Mouse (Mus musculus) heart, postnatal 4 days (tissue): Measurements from ENCODE around the gene Zcchc24. TPM values are rescaled to one million over a fixed set of nuclear protein-coding genes. Genes with fewer than 3 reads are reported as not detected.

Experiments
- DNase-seq: peaks from one replicate; pipeline ENCODE4 v3.0.0; 2021
- total RNA-seq, 2 experiments: library from RNA; stranded (reverse); gene quantifications; 2 replicates each; pipeline ENCODE4 v1.2.3; 2021

The Zcchc24 gene
- total RNA-seq, 2 experiments from 2014 or later = 48.6 to 52.2 TPM

GRCm38 (mm10) chr14:25716528-25716927, 52.3 kb downstream of the Zcchc24 start:
- DNase-seq = no peak

- DNase-seq = no peak
Measured at GRCm38 (mm10) chr14:25713443-25713842, 55.4 kb downstream of the Zcchc24 start.

DNA sequence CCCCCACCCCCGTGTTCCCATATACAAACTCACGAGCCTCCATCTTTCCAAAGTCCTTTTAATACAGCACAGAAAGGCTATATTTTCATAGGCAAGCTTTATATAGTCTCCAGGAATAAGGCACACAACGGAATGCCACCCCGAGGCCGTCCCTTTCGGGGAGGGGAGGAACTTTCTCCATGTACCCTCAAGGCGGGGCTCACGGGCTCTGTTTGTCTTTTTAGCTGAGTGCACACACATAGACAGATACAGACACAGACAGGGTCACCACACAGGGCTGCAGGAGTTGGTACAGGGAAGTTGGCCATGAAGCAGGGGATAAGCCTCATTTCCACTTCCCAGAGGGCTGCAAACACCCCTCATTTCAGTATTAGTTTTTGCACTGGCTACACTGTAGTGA, 57.2 kb downstream of the Zcchc24 start:
- DNase-seq = no peak

- DNase-seq = peak; percentile 35
Measured at GRCm38 (mm10) chr14:25711177-25711576, 57.7 kb downstream of the Zcchc24 start.

- no peak for DNase-seq
Measured at GRCm38 (mm10) chr14:25710681-25711080, 58.2 kb downstream of the Zcchc24 start.

- peak; percentile 72 for DNase-seq
Measured at GRCm38 (mm10) chr14:25710073-25710472, 58.8 kb downstream of the Zcchc24 start.

DNA sequence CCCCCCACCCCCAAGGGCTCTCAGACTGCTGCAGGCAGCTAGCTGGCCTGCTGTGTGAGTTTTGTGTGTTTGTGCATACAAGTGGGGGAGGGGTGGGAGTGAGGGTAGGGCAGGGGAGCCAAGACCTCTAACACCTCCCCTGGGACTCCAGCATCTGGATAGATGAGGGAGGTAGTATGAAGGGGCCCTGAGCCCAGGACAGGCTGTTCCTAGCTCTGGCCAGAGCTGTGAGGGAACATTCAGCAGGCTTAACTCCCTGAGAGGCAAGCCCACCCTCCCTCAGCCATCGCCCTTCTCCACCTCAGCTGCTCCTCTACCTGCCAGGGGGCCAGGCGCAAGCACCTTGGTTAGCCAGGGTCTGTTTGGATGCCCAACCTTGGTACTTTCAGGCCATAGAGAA, 59.9 kb downstream of the Zcchc24 start:
- peak; percentile 56 for DNase-seq

DNA sequence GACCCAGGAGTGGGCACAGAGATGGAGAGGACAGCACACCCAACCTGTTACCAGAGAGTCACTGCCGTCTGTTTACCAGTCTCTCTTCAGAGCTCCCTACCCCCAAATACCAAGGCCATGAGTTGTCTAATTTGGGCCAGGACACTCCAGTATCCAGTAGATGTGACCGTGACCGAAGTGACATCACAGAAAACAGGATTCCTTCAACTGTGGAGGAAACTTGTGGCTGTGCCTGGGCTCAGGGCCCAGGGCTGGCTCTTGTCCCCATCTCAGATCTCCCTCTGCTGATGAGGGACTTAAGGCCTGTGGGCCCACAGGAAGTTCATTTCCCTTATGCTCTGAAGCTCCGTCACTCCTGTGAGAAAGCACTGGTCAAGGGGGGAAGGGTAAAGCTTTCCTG, 60.4 kb downstream of the Zcchc24 start:
- peak; percentile 79 for DNase-seq

DNA sequence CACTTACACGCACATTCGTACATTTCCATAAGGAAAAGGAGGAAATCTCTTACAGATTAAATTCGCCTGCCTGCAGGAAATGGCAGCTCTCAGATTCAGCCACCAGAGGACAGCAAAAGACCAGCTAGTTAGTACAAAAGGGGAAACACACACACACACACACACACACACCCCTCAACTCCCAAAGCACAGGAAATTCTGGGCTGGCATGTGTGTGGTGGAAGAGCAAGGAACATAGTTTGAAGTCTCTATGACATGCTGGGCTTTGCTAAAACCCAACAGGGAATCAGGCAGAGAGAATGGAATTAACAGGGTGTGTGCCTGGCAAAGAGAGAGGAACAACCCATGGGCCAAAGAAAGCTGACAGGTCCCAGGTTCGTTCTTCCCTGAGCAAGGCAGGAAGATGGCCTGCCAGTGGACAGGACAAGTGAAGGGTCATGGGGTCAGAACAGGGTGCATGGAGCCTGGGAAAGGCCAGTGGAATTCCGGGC, 61.1 kb downstream of the Zcchc24 start:
- DNase-seq = peak; percentile 81

- peak; percentile 61 for DNase-seq
Measured at GRCm38 (mm10) chr14:25701986-25702385, 66.9 kb downstream of the Zcchc24 start.

- no peak for DNase-seq
Measured at GRCm38 (mm10) chr14:25696356-25696755, 72.5 kb downstream of the Zcchc24 start.

- no peak for DNase-seq
Measured at GRCm38 (mm10) chr14:25695059-25695458, 73.8 kb downstream of the Zcchc24 start.

DNA sequence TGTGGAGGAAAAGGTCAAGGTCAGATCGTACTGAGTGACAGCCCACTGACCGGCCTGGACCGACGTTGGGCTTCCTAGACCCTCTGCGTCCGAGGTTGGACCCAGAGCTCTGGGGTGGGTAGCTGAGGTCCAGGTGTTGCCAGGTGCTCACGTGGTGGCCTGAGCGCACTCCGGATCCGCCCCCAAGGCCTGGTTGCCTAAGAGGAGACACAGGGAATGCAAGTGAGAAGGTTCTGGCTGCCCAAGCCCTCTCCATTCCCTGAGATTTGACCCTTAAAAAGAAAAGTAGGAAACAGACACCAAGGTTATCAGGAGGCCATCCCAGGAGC, 74.3 kb downstream of the Zcchc24 start:
- DNase-seq = peak; percentile 42

GRCm38 (mm10) chr14:25693888-25694568, 74.8 kb downstream of the Zcchc24 start, which contains the start of gene Ppif:
TSS of gene Ppif (plus strand) at chr14:25694154.
- DNase-seq = peak; percentile 99

DNA sequence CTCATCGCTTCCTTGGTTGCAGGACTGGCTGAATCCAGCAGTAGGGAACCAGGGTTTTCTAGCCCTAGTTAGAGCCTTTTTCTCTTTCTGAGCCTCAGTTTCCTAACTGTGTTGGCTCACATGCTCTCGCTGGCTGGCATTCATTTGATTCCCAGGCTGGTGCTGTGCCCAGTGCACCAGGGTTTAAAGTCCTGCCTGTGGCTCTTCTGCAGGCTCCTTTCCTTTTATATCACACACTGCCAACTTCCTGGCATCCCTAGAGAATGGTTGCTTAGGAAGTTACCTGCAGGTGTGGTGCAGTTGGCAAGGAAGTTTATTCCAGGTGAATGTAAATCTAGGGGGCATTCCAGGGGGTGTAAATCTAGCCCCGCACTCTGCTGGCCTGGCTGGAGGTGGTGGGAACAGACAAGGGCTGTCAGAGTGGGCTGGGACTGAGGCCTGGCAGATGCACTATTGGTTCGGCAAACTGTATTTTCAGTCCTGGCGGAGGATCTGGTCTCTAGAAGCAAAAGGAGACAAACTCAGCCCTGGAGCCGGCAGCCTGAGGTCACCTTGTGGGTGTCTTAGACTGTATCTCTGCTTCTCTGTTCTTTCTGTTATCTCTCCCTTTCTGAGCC, 75.5 kb downstream of the Zcchc24 start:
- peak; percentile 37 for DNase-seq

- DNase-seq = peak; percentile 45
Measured at GRCm38 (mm10) chr14:25686983-25687901, 81.6 kb downstream of the Zcchc24 start.

DNA sequence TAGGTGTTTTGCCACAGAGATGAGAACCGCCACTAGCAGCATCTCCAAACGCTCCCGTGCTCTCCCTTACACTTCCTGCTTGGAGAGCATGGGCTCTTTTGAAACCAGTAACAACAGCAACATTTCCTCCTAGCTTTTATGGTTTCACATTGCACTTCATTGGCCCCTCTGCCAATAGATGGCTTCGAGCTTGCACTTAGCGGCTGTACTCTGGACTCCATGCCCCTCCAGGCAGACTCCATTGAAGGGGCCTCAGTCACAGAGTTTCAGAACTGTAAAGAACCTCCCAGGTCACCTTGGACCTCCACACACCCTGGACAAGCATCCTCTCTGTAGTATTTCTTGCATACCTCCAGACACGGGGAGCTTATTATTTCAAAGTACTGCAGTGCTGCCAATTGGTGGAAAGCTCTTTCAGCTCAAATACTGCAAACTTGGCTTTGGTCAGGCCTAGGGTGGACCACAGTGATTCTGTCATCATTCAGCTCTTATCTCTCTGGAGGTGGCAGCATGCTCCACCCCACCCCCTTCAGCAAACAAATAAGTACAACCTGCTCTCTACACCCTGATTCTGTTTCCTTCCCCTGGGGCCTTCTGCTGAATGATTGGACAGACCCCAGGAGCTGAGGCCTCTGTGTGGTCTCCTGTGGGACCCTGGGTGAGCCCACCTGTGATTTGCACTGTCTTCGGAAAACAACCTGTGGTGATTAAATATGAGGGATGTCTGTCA, 82.5 kb downstream of the Zcchc24 start:
- peak; percentile 36 for DNase-seq

- DNase-seq = no peak
Measured at GRCm38 (mm10) chr14:25682020-25682419, 86.8 kb downstream of the Zcchc24 start.

GRCm38 (mm10) chr14:25679625-25680024, 89.2 kb downstream of the Zcchc24 start:
- DNase-seq = no peak

GRCm38 (mm10) chr14:25667587-25667986, 101.3 kb downstream of the Zcchc24 start:
- DNase-seq = no peak

DNA sequence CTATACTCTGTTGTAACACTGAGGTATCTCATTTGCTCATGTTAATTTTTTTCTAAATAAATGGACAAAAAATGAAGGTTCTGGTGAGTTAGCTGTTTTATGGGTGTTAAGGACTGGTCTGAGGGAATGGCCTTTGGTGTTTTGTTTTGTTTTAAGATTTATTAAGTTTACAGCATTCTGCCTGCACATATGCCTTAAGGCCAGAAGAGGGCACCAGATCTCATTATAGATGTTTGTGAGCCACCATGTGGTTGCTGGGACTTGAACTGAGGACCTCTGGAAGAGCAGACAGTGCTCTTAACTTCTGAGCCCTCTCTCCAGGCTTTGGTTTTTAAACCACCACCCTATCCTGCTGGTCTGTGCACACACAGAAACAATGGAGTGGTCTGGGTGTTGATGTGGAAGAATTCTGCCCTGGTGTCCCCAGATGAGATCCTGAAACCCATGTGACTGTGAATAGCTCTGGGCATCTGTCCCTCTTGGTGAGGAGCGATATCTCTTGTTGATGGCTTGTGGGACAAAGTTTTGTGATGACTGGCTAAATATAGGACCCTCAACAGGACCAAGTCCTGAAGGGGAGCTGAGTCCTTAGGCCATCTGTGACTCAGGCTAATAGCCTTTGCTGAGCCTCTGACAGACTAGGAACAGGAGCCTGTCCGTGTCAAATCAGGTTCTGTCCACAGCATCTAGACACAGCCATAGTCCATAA, 102.0 kb downstream of the Zcchc24 start:
- peak; percentile 61 for DNase-seq
